Mouse (Mus musculus) hindbrain, embryonic 12.5 days (tissue): ENCODE results near the gene Ackr2. TPM values are rescaled to one million over a fixed set of nuclear protein-coding genes. Genes with fewer than 3 reads are reported as not detected.

ENCODE experiments used
- ATAC-seq: fragments of 200-750 bp; cut with Nextera tagmentation; 2 replicates; pipeline ENCODE4 v1.8.0; 2017; ENCODE audit warnings: moderate TSS enrichment; ENCODE audit not compliant: low FRiP score
- H3K27ac ChIP-seq: fragments of 300-500 bp; sonication (generic); 2 replicates; pipeline ENCODE4 v1.5.1; 2016; ENCODE audit warnings: mild to moderate bottlenecking
- H3K27me3 ChIP-seq: fragments of 300-500 bp; sonication (generic); 2 replicates; pipeline ENCODE4 v1.6.1; 2016; ENCODE audit warnings: mild to moderate bottlenecking
- H3K36me3 ChIP-seq: fragments of 300-500 bp; sonication (generic); 2 replicates; pipeline ENCODE4 v1.6.1; 2016; ENCODE audit warnings: mild to moderate bottlenecking
- H3K4me1 ChIP-seq: fragments of 300-500 bp; sonication (generic); 2 replicates; pipeline ENCODE4 v1.6.1; 2016
- H3K4me2 ChIP-seq: fragments of 300-500 bp; sonication (generic); replicated peaks from 2 replicates; pipeline ENCODE4 v1.6.1; 2016; ENCODE audit warnings: mild to moderate bottlenecking
- H3K4me3 ChIP-seq: fragments of 300-500 bp; sonication (generic); 2 replicates; pipeline ENCODE4 v1.5.1; 2016; ENCODE audit warnings: mild to moderate bottlenecking
- H3K9ac ChIP-seq: fragments of 300-500 bp; sonication (generic); 2 replicates; pipeline ENCODE4 v1.6.1; 2016; ENCODE audit warnings: mild to moderate bottlenecking, moderate library complexity
- H3K9me3 ChIP-seq: fragments of 300-500 bp; sonication (generic); replicated peaks from 2 replicates; pipeline ENCODE4 v1.6.1; 2016; ENCODE audit warnings: mild to moderate bottlenecking
- WGBS: fragments of 180-500 bp; shearing (Covaris S2); methylation state at CpG from one replicate; pipeline ENCODE4 v1.1.7; 2016; 5-methylcytosine and 5-hydroxymethylcytosine counted together
- polyA plus RNA-seq: library from polyadenylated mRNA; unstranded; fragments of >200 nt; fragmentation: Nextera tagmentation; extraction: Ambion mirVana; gene quantifications from 2 replicates; pipeline ENCODE4 v1.2.1, GENCODE M21; 2016

The Ackr2 gene
- polyA plus RNA-seq, 1 experiment from 2014 or later = 1.2 TPM

DNA sequence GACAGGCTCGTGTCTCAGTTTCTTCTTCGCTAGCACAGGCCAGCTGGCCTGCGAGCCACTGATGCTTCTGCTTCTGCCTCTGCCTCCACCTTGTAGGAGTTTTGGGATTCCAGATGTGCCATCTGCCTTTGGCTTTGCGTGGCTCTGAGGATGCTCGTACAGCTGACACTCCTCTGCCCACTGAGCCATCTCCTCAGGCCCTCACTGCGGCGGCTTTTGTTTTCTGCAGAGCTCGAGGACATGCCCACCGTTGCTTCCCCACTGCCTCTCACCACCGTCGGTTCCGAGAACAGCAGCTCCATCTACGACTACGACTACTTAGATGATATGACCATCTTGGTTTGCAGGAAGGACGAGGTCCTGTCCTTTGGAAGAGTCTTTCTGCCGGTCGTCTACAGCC, 10.2 kb downstream of the Ackr2 start:
- H3K4me2 ChIP-seq = no peak overlapping the region
- no peak for ATAC-seq
- H3K27ac ChIP-seq = no peak overlapping the region
- no peaks in the 10 kb centered on the region for H3K9me3 ChIP-seq
- WGBS = 90% methylated on average over 17 of the region's 17 CpGs
- H3K4me1 ChIP-seq = no peaks in the 10 kb centered on the region
- no peak overlapping the region for H3K4me3 ChIP-seq
- no peak overlapping the region for H3K9ac ChIP-seq
- no peaks in the 10 kb centered on the region for H3K36me3 ChIP-seq
- H3K27me3 ChIP-seq = no peaks in the 10 kb centered on the region

- no peak overlapping the region for H3K27ac ChIP-seq
- no peak overlapping the region for H3K9ac ChIP-seq
- no peak for ATAC-seq
- H3K9me3 ChIP-seq = no peaks in the 10 kb centered on the region
- no peaks in the 10 kb centered on the region for H3K27me3 ChIP-seq
- H3K4me3 ChIP-seq = no peak overlapping the region
- no peaks in the 10 kb centered on the region for H3K36me3 ChIP-seq
- H3K4me2 ChIP-seq = no peak overlapping the region
- no peaks in the 10 kb centered on the region for H3K4me1 ChIP-seq
- 77% methylated on average over 6 of the region's 6 CpGs for WGBS
Observed at GRCm38 (mm10) chr9:121909635-121910034, 11.5 kb downstream of the Ackr2 start.

- WGBS = 83% methylated on average over 7 of the region's 7 CpGs
- Histone ChIP-seq H3K27ac (no peak overlapping the region), H3K9ac (no peak overlapping the region), H3K4me1 (no peaks in the 10 kb centered on the region), H3K4me2 (no peak overlapping the region), H3K4me3 (no peak overlapping the region), H3K9me3 (no peaks in the 10 kb centered on the region), H3K36me3 (no peaks in the 10 kb centered on the region), H3K27me3 (no peaks in the 10 kb centered on the region)
- no peak for ATAC-seq
Observed at GRCm38 (mm10) chr9:121911196-121911595, 13.0 kb downstream of the Ackr2 start.

- ATAC-seq = no peak
- no peak overlapping the region for H3K4me2 ChIP-seq
- H3K36me3 ChIP-seq = no peaks in the 10 kb centered on the region
- H3K27ac ChIP-seq = no peak overlapping the region
- no peak overlapping the region for H3K4me3 ChIP-seq
- WGBS = 76% methylated on average over 4 of the region's 4 CpGs
- no peaks in the 10 kb centered on the region for H3K4me1 ChIP-seq
- no peak overlapping the region for H3K9ac ChIP-seq
- H3K27me3 ChIP-seq = no peaks in the 10 kb centered on the region
- no peaks in the 10 kb centered on the region for H3K9me3 ChIP-seq
Observed at GRCm38 (mm10) chr9:121912786-121913185, 14.6 kb downstream of the Ackr2 start.

DNA sequence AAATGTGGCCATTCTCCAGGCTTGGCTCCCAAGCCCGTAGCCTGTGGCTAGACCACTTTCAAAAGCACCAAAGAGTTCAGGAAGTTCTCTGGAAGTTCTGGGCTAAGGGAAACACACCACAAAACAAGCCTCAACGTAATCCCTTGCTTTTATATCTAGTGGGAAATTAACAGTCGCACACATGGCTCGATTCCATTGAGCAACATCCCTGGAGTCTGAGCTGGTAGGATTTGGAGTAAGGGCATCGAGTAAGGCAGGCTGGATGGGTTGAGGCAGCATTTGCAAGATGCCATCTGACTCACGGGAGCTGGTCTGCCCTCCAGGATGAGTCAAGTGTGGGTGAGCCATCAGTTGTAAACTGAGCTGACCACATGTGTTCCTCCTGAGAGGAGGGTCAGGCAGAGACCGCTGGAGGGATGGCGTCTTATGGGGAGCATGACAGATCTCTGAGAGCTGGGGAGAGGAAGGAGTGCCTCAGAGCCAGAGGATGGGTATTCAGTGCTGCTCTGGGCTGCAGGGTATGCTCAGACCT, 16.1 kb downstream of the Ackr2 start:
- no peaks in the 10 kb centered on the region for H3K4me1 ChIP-seq
- H3K36me3 ChIP-seq = no peaks in the 10 kb centered on the region
- H3K27me3 ChIP-seq = no peaks in the 10 kb centered on the region
- WGBS = 84% methylated on average over 8 of the region's 8 CpGs
- no peak overlapping the region for H3K4me2 ChIP-seq
- H3K4me3 ChIP-seq = no peak overlapping the region
- no peak overlapping the region for H3K27ac ChIP-seq
- no peak for ATAC-seq
- no peak overlapping the region for H3K9ac ChIP-seq
- no peaks in the 10 kb centered on the region for H3K9me3 ChIP-seq

DNA sequence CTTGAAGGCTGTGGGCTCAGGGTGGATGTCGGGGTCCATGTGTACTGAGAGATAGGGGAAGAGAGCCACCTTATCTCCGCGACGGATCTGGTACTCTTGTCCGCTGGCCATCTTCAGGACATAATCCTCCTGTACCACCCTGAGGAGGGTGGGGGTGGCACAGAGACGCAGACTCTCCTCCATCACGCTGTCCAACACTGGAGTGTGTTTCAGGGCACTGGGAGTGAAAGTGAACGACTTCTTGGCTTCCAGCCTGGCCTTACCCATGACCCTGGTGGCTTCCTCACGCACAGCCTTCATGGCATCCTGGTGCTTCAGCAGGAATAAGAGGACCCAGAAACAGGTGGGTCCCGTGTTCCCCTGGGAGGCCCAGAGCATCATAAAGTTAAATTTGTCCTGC, 16.9 kb downstream of the Ackr2 start:
- Histone ChIP-seq H3K4me2 (no peak overlapping the region), H3K9ac (no peak overlapping the region), H3K27me3 (no peaks in the 10 kb centered on the region), H3K27ac (no peak overlapping the region), H3K4me1 (no peaks in the 10 kb centered on the region), H3K36me3 (no peaks in the 10 kb centered on the region), H3K4me3 (no peak overlapping the region), H3K9me3 (no peaks in the 10 kb centered on the region)
- WGBS = 90% methylated on average over 10 of the region's 10 CpGs
- ATAC-seq = no peak

GRCm38 (mm10) chr9:121916102-121916501, 17.9 kb downstream of the Ackr2 start, which contains the start of gene Cyp8b1:
Cyp8b1 (minus strand) TSS chr9:121916305.
- no peaks in the 10 kb centered on the region for H3K4me1 ChIP-seq
- WGBS = 87% methylated on average over 8 of the region's 8 CpGs

DNA sequence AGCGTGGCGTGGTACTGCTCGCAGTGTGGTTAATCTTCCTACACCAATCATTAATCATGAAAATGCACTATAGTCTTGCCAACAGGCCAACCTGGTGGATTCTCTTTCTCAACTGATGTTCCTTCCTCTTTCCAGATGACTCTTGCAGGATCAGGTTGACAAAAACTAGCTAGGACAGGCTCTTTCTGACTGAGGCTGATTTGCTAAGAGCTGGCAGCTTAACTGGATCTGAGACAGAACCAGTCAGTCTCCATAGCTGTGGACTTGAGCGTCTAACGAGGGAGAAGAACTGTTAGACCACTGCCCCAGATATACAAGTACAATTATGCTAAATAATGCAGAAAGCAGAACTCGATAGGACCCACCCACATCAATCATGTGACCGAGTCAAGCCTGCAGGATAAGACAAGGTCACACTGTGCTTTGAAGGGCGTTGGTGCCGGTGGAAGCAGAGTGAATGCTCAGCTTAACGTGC, 20.9 kb downstream of the Ackr2 start:
- ATAC-seq = no peak
- Histone ChIP-seq H3K27me3 (no peaks in the 10 kb centered on the region), H3K27ac (no peak overlapping the region), H3K9me3 (no peaks in the 10 kb centered on the region), H3K4me1 (no peaks in the 10 kb centered on the region), H3K4me3 (no peak overlapping the region), H3K4me2 (no peak overlapping the region), H3K36me3 (no peaks in the 10 kb centered on the region), H3K9ac (no peak overlapping the region)
- 77% methylated on average over 10 of the region's 10 CpGs for WGBS

More at GRCm38 (mm10) chr9:121916102-121916501, 17.9 kb downstream of the Ackr2 start, which contains the start of gene Cyp8b1:
- no peak within 1 kb of the TSS for H3K4me2 ChIP-seq
- H3K27ac ChIP-seq = no peak within 1 kb of the TSS
- no peak within 1 kb of the TSS for H3K4me3 ChIP-seq
- H3K9ac ChIP-seq = no peak within 1 kb of the TSS
- H3K9me3 ChIP-seq = no peaks in the 10 kb centered on the region
- no peak for ATAC-seq
- no peaks in the 10 kb centered on the region for H3K36me3 ChIP-seq
- H3K27me3 ChIP-seq = no peaks in the 10 kb centered on the region

DNA sequence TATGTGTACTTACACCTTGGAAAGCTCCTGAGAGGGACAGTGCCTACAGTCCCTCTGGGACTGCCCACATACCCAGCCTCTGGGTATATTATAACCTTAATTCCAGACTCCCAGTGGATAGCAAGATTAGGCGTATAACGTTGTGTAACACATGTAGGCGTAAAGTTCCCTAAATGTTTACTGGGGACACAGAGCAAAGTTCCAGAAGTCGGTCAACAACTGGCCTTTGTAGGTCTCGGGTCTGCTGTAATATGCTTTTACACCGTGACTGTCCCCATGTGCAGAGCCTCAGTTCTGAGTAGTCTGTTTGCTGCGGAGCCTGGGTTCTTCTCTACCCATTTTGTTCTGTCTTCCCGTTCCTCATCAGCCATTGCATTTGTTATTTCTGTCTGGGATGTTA, 25.3 kb downstream of the Ackr2 start:
- Histone ChIP-seq H3K4me1 (no peaks in the 10 kb centered on the region), H3K9ac (no peak overlapping the region), H3K36me3 (no peaks in the 10 kb centered on the region), H3K27me3 (no peaks in the 10 kb centered on the region), H3K27ac (no peak overlapping the region), H3K4me3 (no peak overlapping the region), H3K9me3 (no peaks in the 10 kb centered on the region), H3K4me2 (no peak overlapping the region)
- WGBS = 88% methylated on average over 8 of the region's 8 CpGs
- no peak for ATAC-seq

DNA sequence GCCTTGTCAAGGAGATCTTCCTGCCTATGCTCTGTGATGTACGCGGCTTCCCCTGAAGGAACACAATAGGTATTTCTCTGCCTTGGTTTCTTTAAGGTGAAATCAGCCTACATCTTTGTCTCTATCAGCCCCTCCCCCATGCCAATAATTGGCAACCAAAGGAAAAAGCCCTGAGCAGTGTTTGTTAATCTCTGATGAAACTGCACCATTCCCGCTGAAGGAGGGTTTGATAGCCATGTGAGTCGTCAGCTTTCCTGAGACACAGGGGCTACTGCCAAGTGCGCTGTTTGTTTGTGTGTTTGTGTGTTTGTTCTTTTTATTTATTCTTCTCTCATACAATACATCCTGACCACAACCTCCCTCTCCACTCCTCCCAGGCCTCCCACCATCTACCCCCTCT, 25.8 kb downstream of the Ackr2 start:
- no peaks in the 10 kb centered on the region for H3K9me3 ChIP-seq
- no peak overlapping the region for H3K27ac ChIP-seq
- no peak overlapping the region for H3K4me2 ChIP-seq
- no peaks in the 10 kb centered on the region for H3K36me3 ChIP-seq
- no peak overlapping the region for H3K4me3 ChIP-seq
- no peaks in the 10 kb centered on the region for H3K27me3 ChIP-seq
- 86% methylated on average over 5 of the region's 5 CpGs for WGBS
- H3K9ac ChIP-seq = no peak overlapping the region
- H3K4me1 ChIP-seq = no peaks in the 10 kb centered on the region
- no peak for ATAC-seq

DNA sequence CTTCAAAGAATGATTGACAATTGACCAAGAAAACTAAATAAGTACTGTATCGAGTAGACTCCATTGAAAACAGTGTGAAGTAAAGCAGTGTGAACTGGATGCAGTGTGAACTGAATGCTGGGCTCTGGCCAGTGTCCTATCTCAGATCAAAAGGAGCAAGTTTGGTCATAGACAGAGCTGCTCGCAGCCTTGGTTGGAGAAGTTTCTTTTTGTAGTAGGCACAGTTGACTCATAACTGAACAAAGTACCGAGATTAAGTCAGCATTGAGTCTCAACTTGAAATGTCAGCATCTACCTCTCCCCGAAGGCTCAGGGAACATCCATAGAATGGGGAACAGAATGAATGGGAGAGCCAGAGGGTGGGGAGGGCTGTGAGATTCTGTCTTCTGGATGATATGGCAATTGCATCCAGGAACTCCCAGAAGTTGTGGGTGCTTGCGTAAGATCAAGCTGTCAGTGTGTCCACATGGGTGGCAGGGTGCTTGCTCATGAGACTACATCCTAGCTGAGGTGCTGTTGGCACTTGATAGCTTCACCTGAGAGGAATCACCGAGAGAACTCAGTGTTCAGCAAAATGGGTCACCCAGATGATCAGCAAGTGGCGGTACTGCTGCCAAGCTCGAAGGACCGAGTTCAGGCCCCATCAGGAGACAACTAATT, 26.9 kb downstream of the Ackr2 start:
- 91% methylated on average over 9 of the region's 9 CpGs for WGBS
- Histone ChIP-seq H3K9ac (no peak overlapping the region), H3K4me3 (no peak overlapping the region), H3K4me1 (no peaks in the 10 kb centered on the region), H3K4me2 (no peak overlapping the region), H3K27ac (no peak overlapping the region), H3K27me3 (no peaks in the 10 kb centered on the region), H3K36me3 (no peaks in the 10 kb centered on the region), H3K9me3 (no peaks in the 10 kb centered on the region)
- ATAC-seq = no peak

GRCm38 (mm10) chr9:121925959-121926358, 27.8 kb downstream of the Ackr2 start:
- Histone ChIP-seq H3K9me3 (no peaks in the 10 kb centered on the region), H3K4me1 (no peaks in the 10 kb centered on the region), H3K27me3 (no peaks in the 10 kb centered on the region), H3K9ac (no peak overlapping the region), H3K4me3 (no peak overlapping the region), H3K27ac (no peak overlapping the region), H3K4me2 (no peak overlapping the region), H3K36me3 (no peaks in the 10 kb centered on the region)
- 83% methylated on average over 8 of the region's 8 CpGs for WGBS
- ATAC-seq = no peak
